Mouse (Mus musculus) lung, embryonic 15.5 days (tissue): ENCODE measurements around the gene Nolc1. TPM values are rescaled to one million over a fixed set of nuclear protein-coding genes. Genes with fewer than 3 reads are reported as not detected.

ENCODE experiments used
- ATAC-seq: fragments of 200-750 bp; cut with Nextera tagmentation; 2 replicates; pipeline ENCODE4 v1.8.0; 2017; ENCODE audit warnings: moderate number of reproducible peaks, borderline replicate concordance; ENCODE audit not compliant: low FRiP score, low TSS enrichment; ENCODE audit errors: extremely low read depth
- H3K27ac ChIP-seq: fragments of 300-500 bp; sonication (generic); 2 replicates; pipeline ENCODE4 v1.5.1; 2015; ENCODE audit warnings: moderate library complexity, mild to moderate bottlenecking, inconsistent platforms
- H3K27me3 ChIP-seq: fragments of 300-500 bp; sonication (generic); 2 replicates; pipeline ENCODE4 v1.6.1; 2015; ENCODE audit warnings: inconsistent platforms
- H3K36me3 ChIP-seq: fragments of 300-500 bp; sonication (generic); 2 replicates; pipeline ENCODE4 v1.6.1; 2015; ENCODE audit warnings: inconsistent platforms
- H3K4me1 ChIP-seq: fragments of 300-500 bp; sonication (generic); 2 replicates; pipeline ENCODE4 v1.6.1; 2015; ENCODE audit warnings: inconsistent platforms
- H3K4me2 ChIP-seq: fragments of 300-500 bp; sonication (generic); 2 replicates; pipeline ENCODE4 v1.6.1; 2015; ENCODE audit warnings: inconsistent platforms, mild to moderate bottlenecking, moderate library complexity
- H3K4me3 ChIP-seq: fragments of 300-500 bp; sonication (generic); 2 replicates; pipeline ENCODE4 v1.5.1; 2015; ENCODE audit warnings: mild to moderate bottlenecking, inconsistent platforms
- H3K9ac ChIP-seq: fragments of 300-500 bp; sonication (generic); 2 replicates; pipeline ENCODE4 v1.6.1; 2015; ENCODE audit warnings: inconsistent platforms
- H3K9me3 ChIP-seq: fragments of 300-500 bp; sonication (generic); 2 replicates; pipeline ENCODE4 v1.6.1; 2016; ENCODE audit warnings: inconsistent platforms
- WGBS: fragments of 180-500 bp; shearing (Covaris S2); methylation state at CpG from one replicate; pipeline ENCODE4 v1.1.7; 2015; 5-methylcytosine and 5-hydroxymethylcytosine counted together
- polyA plus RNA-seq: library from polyadenylated mRNA; unstranded; fragments of >200 nt; fragmentation: Nextera tagmentation; extraction: Ambion mirVana; gene quantifications from 2 replicates; pipeline ENCODE4 v1.2.1, GENCODE M21; 2015

The Nolc1 gene
- 76.4 and 77.7 TPM in 2 replicates for polyA plus RNA-seq

DNA sequence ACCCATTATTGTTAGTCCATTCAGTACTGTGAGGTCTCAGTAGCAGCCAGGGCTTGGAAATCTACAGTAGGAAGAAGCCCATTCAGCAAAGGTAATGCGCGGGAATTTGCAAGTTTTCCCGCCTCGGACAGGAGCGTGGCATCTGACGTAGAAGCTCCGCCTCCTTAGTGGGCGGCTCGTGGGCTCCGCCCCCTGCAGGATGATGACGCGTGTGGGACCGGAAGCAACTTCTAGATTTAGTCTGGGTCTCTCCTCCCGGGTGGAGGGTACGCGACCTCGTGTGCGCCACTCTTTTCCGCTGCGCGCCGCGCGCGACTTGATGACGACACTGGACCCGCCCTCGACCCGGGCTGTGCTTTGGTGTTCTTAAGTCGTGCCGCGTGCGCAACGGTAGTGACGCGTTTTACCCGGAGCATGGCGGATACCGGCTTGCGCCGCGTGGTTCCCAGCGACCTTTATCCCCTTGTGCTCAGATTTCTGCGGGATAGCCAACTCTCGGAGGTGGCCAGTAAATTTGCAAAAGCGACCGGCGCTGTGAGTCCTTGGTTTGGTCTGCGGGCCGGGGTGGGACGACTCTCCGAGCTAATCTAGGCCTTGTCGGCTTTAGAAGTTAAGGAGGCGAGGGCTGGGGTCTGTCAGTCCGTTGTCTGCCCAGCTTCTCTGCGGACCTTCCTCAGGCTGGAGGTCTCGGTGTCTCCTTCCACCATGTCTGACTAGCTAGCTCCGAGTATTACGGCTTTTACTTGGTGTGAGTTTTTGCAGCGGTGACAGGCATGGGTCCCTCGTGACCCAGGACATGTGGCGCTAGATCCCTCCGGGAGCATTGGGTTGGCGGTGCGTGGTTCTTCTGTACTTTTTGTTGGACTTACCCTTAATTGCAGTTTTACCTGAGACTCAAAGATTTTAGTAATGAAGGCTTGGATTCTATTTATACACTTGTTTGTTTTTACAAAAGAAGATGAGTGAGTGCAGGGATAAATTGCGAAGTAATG, at the start of gene Nolc1:
Gene Nolc1 (plus strand): TSS at position 248 of the 992 bp plus-strand sequence.
- WGBS, result under 1% methylated on average over 66 of the region's 66 CpGs
- no peaks in the 10 kb centered on the region for H3K9me3 ChIP-seq
- peak within 1 kb of the TSS; percentile 58 for H3K4me2 ChIP-seq
- H3K27ac ChIP-seq, result peak within 1 kb of the TSS; percentile 41
- peak within 1 kb of the TSS; percentile 84 for H3K4me3 ChIP-seq
- peaks cover 46% of the 10 kb centered on the region for H3K36me3 ChIP-seq
- peaks cover 16% of the 10 kb centered on the region for H3K4me1 ChIP-seq
- H3K27me3 ChIP-seq, result no peaks in the 10 kb centered on the region
- ATAC-seq, result peak; percentile 97
- H3K9ac ChIP-seq, result peak within 1 kb of the TSS; percentile 70

DNA sequence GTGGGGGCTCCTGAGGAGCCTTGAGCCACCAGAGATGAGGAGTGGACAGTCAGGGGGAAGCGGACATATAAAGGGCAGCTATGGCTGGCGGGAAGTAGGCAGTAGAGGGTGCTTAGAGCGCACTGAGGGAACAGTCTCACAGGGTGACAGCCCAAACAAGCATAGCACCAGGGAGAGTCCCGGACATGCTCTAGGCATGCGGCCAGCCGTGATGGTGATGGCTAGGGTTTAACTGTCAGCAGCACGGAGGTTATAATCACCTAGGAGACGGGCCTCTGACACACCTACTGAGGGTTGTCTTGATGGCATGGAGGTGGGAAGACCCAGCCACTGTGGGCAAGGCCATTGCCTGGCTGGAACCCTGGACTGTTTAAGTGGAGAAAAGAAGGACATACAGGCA, 49.1 kb upstream of the Nolc1 start:
- no peak overlapping the region for H3K9ac ChIP-seq
- H3K4me3 ChIP-seq, result no peak overlapping the region
- H3K27ac ChIP-seq, result no peak overlapping the region
- H3K36me3 ChIP-seq, result peaks cover 18% of the 10 kb centered on the region
- ATAC-seq, result 0 out of 2 replicates have a peak, but pooled peaks have one; percentile 17
- no peaks in the 10 kb centered on the region for H3K27me3 ChIP-seq
- WGBS, result 35% methylated on average over 8 of the region's 8 CpGs
- no peak overlapping the region for H3K4me2 ChIP-seq
- H3K4me1 ChIP-seq, result 0 out of 2 replicates have a peak, but pooled peaks cover 6% of the 10 kb centered on the region
- no peaks in the 10 kb centered on the region for H3K9me3 ChIP-seq

GRCm38 (mm10) chr19:46028747-46029320, 46.8 kb upstream of the Nolc1 start:
- WGBS, result 72% methylated on average over 11 of the region's 11 CpGs
- no peak for ATAC-seq
- no peak overlapping the region for H3K4me2 ChIP-seq
- no peak overlapping the region for H3K4me3 ChIP-seq
- 0 out of 2 replicates have a peak, but pooled peaks cover 6% of the 10 kb centered on the region for H3K4me1 ChIP-seq
- no peaks in the 10 kb centered on the region for H3K9me3 ChIP-seq
- H3K36me3 ChIP-seq, result peaks cover 41% of the 10 kb centered on the region
- H3K27ac ChIP-seq, result no peak overlapping the region
- no peak overlapping the region for H3K9ac ChIP-seq
- no peaks in the 10 kb centered on the region for H3K27me3 ChIP-seq

DNA sequence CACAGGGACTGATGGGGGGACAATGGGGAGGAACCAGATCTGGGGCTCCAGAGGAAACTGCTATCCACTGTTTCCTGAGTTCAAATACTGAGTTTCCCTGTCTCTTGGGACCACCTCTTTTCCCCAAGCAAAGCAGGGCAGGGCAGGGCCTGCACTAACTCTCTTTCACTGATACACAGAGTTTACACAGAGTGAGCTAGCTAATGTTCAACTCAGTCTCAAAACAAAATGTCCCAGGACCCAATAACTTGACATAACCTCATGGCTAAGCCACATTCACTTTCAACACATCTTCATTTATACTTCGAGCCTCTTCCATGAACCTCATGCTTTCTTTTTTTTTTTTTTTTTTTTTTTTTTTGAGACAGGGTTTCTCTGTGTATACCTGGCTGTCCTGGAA, 46.0 kb upstream of the Nolc1 start:
- H3K4me1 ChIP-seq, result 0 out of 2 replicates have a peak, but pooled peaks cover 6% of the 10 kb centered on the region
- H3K27ac ChIP-seq, result no peak overlapping the region
- WGBS, result 85% methylated on average over 1 of the region's 1 CpGs
- H3K4me2 ChIP-seq, result no peak overlapping the region
- no peak overlapping the region for H3K9ac ChIP-seq
- no peaks in the 10 kb centered on the region for H3K9me3 ChIP-seq
- no peak for ATAC-seq
- no peaks in the 10 kb centered on the region for H3K27me3 ChIP-seq
- H3K36me3 ChIP-seq, result peaks cover 49% of the 10 kb centered on the region
- no peak overlapping the region for H3K4me3 ChIP-seq

DNA sequence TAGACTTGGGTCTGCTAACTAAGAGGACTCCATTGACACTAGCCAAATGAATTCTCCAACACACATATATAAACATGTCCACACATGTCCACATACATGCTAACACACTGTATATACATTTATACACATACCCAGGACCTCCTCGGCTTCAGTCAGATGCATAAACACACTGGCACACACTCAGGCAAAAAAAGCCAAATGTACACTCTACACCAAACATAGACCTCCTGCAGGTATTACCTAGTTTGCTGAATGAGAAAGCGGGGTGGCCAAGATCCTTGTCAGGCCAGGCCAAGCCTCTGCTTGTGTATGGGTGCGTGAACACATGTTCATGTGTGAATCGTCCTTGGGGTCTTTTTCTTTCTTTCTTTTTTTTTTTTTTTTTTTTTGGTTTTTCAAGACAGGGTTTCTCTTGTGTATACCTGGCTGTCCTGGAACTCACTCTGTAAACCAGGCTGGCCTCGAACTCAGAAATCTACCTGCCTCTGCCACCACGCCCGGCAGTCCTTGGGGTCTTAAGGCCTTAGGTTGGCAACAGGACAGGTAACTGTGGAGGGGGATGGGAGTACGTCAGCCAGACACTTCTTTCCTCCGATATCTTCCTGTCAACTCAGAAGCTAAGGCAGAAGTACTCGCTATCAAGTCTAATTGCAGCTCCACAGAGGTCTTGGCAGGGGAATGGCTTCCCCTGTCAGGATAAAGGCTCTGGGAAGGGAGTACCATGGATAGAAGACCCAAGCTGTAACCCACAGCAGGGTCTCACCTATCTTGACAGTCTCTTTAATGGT, 45.3 kb upstream of the Nolc1 start:
- H3K27me3 ChIP-seq, result no peaks in the 10 kb centered on the region
- H3K9me3 ChIP-seq, result no peaks in the 10 kb centered on the region
- peaks cover 56% of the 10 kb centered on the region for H3K36me3 ChIP-seq
- H3K4me1 ChIP-seq, result 0 out of 2 replicates have a peak, but pooled peaks cover 6% of the 10 kb centered on the region
- no peak overlapping the region for H3K4me3 ChIP-seq
- no peak for ATAC-seq
- no peak overlapping the region for H3K27ac ChIP-seq
- H3K9ac ChIP-seq, result no peak overlapping the region
- no peak overlapping the region for H3K4me2 ChIP-seq
- 92% methylated on average over 10 of the region's 10 CpGs for WGBS

GRCm38 (mm10) chr19:46031689-46032432, 43.8 kb upstream of the Nolc1 start:
- Histone ChIP-seq H3K36me3 (peaks cover 71% of the 10 kb centered on the region), H3K4me2 (no peak overlapping the region), H3K4me1 (peaks cover 8% of the 10 kb centered on the region), H3K4me3 (no peak overlapping the region), H3K9ac (no peak overlapping the region), H3K27ac (no peak overlapping the region), H3K9me3 (no peaks in the 10 kb centered on the region), H3K27me3 (no peaks in the 10 kb centered on the region)
- ATAC-seq, result no peak
- 73% methylated on average over 9 of the region's 9 CpGs for WGBS

GRCm38 (mm10) chr19:46032731-46033510, 42.7 kb upstream of the Nolc1 start:
- Histone ChIP-seq H3K27me3 (no peaks in the 10 kb centered on the region), H3K9ac (no peak overlapping the region), H3K27ac (no peak overlapping the region), H3K9me3 (no peaks in the 10 kb centered on the region), H3K36me3 (peaks cover 71% of the 10 kb centered on the region), H3K4me1 (peaks cover 19% of the 10 kb centered on the region), H3K4me2 (no peak overlapping the region), H3K4me3 (no peak overlapping the region)
- WGBS, result 82% methylated on average over 26 of the region's 26 CpGs
- no peak for ATAC-seq

- Histone ChIP-seq H3K4me2 (no peak overlapping the region), H3K9ac (no peak overlapping the region), H3K4me3 (no peak overlapping the region), H3K36me3 (peaks cover 71% of the 10 kb centered on the region), H3K9me3 (no peaks in the 10 kb centered on the region), H3K27ac (no peak overlapping the region), H3K4me1 (peaks cover 20% of the 10 kb centered on the region), H3K27me3 (no peaks in the 10 kb centered on the region)
- 91% methylated on average over 6 of the region's 11 CpGs for WGBS
- ATAC-seq, result no peak
Observed at GRCm38 (mm10) chr19:46033911-46034310, 41.8 kb upstream of the Nolc1 start.

DNA sequence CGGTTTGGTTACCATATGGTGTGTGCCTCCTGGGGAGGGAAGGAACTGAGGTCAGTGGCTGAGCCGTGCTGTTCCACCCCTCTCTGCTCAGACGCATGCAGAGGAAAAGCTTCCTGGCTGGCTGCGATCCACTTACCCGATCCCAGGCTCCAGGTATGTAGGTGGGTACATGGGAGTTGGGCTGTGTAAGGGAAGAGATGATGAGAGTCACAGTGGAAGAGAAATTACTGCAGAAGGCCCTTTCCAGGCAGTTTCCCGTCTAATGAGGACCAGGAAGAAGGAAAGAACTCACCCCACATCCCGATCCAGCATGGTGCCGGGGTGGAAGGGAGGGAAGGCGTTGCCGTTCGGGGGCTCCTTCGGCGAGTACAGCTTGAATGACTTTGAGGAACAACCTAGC, 39.7 kb upstream of the Nolc1 start:
- Histone ChIP-seq H3K27me3 (no peaks in the 10 kb centered on the region), H3K27ac (no peak overlapping the region), H3K4me2 (no peak overlapping the region), H3K4me3 (no peak overlapping the region), H3K9me3 (no peaks in the 10 kb centered on the region), H3K36me3 (peaks cover 56% of the 10 kb centered on the region), H3K4me1 (peaks cover 34% of the 10 kb centered on the region), H3K9ac (no peak overlapping the region)
- no peak for ATAC-seq
- 85% methylated on average over 13 of the region's 13 CpGs for WGBS

- H3K36me3 ChIP-seq, result peaks cover 52% of the 10 kb centered on the region
- no peaks in the 10 kb centered on the region for H3K9me3 ChIP-seq
- peak overlapping the region; percentile 42; the same call in 1 of the 2 replicates for H3K27ac ChIP-seq
- H3K4me1 ChIP-seq, result peaks cover 40% of the 10 kb centered on the region
- no peaks in the 10 kb centered on the region for H3K27me3 ChIP-seq
- ATAC-seq, result no peak
- peak overlapping the region; percentile 89 for H3K9ac ChIP-seq
- WGBS, result 66% methylated on average over 13 of the region's 13 CpGs
- peak overlapping the region; percentile 85 for H3K4me2 ChIP-seq
- peak overlapping the region; percentile 76 for H3K4me3 ChIP-seq
Observed at GRCm38 (mm10) chr19:46036477-46037242, 39.0 kb upstream of the Nolc1 start.
